Mouse (Mus musculus) CH12.LX (cell line): ENCODE results near the gene Pef1. TPM values are rescaled to one million over a fixed set of nuclear protein-coding genes. Genes with fewer than 3 reads are reported as not detected.

ENCODE experiments used
- DNase-seq: peaks from one replicate; pipeline ENCODE4 v3.0.0-alpha.2; 2013; ENCODE audit errors: extremely low read depth
- H3K27ac ChIP-seq: 2 replicates; pipeline ENCODE4 v1.5.1; 2012; ENCODE audit warnings: low read depth, mild to moderate bottlenecking, control low read depth, moderate library complexity; ENCODE audit not compliant: insufficient read depth
- H3K27me3 ChIP-seq: replicated peaks from 2 replicates; pipeline ENCODE3; 2012; ENCODE audit warnings: inconsistent platforms
- H3K36me3 ChIP-seq, 2 experiments: replicated peaks in 1 of 2; 2 replicates each; pipeline versions ENCODE3 to v1.6.1; 2012; ENCODE audit warnings: inconsistent platforms in 1 of 2, low read length in 1 of 2, mild to moderate bottlenecking in 1 of 2, mixed read lengths in 1 of 2, moderate library complexity in 1 of 2; ENCODE audit not compliant: control insufficient read depth in 1 of 2, insufficient read depth in 1 of 2
- H3K4me1 ChIP-seq, 2 experiments: 2 replicates each; pipeline ENCODE4 v1.6.1; 2012; ENCODE audit warnings: inconsistent platforms in 1 of 2, moderate library complexity in 1 of 2; ENCODE audit not compliant: insufficient read depth in 2 of 2, control insufficient read depth in 1 of 2
- H3K4me2 ChIP-seq: 2 replicates; pipeline ENCODE4 v1.6.1; 2012; ENCODE audit warnings: low read depth, mild to moderate bottlenecking, control low read depth; ENCODE audit not compliant: poor library complexity, insufficient read depth, severe bottlenecking
- H3K4me3 ChIP-seq, 3 experiments: fragments of 150-350 bp in 1 of 3; sonication (generic) in 1 of 3; replicated peaks in 1 of 3; 2 replicates each; pipeline versions ENCODE3 to v1.5.1; 2011 to 2012; ENCODE audit warnings: low read depth in 2 of 3, low read length in 2 of 3, mild to moderate bottlenecking in 2 of 3, moderate library complexity in 2 of 3, control low read depth in 1 of 3, improper control_type of control experiment in 1 of 3, inconsistent platforms in 1 of 3, mixed read lengths in 1 of 3; ENCODE audit not compliant: poor library complexity in 1 of 3
- H3K79me2 ChIP-seq: replicated peaks from 2 replicates; pipeline ENCODE4 v1.6.1; 2012; ENCODE audit warnings: mild to moderate bottlenecking, moderate library complexity; ENCODE audit not compliant: control insufficient read depth, poor library complexity, insufficient read depth, severe bottlenecking; ENCODE audit errors: extremely low read depth
- H3K9ac ChIP-seq: 2 replicates; pipeline ENCODE4 v1.6.1; 2012; ENCODE audit warnings: low read depth, mild to moderate bottlenecking, control low read depth, moderate library complexity; ENCODE audit not compliant: insufficient read depth
- H3K9me3 ChIP-seq: replicated peaks from 2 replicates; pipeline ENCODE3; 2012; ENCODE audit warnings: low read length, inconsistent platforms, mixed read lengths
- BHLHE40 ChIP-seq: IDR thresholded peaks from 2 replicates; pipeline ENCODE4 v1.6.1; 2011; ENCODE audit warnings: mild to moderate bottlenecking, low read depth, low read length, improper control_type of control experiment
- CHD1 ChIP-seq: IDR thresholded peaks from 2 replicates; pipeline ENCODE4 v1.6.1; 2012; ENCODE audit warnings: low read depth, low read length, improper control_type of control experiment, inconsistent platforms
- CHD2 ChIP-seq: IDR thresholded peaks from 2 replicates; pipeline ENCODE4 v1.6.1; 2011; ENCODE audit warnings: low read length, improper control_type of control experiment
- CTCF ChIP-seq, 2 experiments: IDR thresholded peaks in 1 of 2; conservative IDR thresholded peaks in 1 of 2; 2 replicates each; pipeline ENCODE4 v1.5.1; 2011 to 2012; ENCODE audit warnings: low read depth in 2 of 2, low read length in 2 of 2, improper control_type of control experiment in 1 of 2, inconsistent platforms in 1 of 2, mild to moderate bottlenecking in 1 of 2, moderate library complexity in 1 of 2
- E2F4 ChIP-seq: IDR thresholded peaks from 2 replicates; pipeline ENCODE4 v1.6.1; 2011; ENCODE audit warnings: low read depth, low read length, improper control_type of control experiment; ENCODE audit not compliant: insufficient replicate concordance
- ETS1 ChIP-seq: conservative IDR thresholded peaks from 2 replicates; pipeline ENCODE4 v1.6.1; 2012; ENCODE audit warnings: low read depth, mild to moderate bottlenecking, inconsistent platforms, low read length, improper control_type of control experiment, moderate library complexity
- GABPA ChIP-seq: IDR thresholded peaks from 2 replicates; pipeline ENCODE4 v1.6.1; 2012; ENCODE audit warnings: low read depth, low read length, improper control_type of control experiment, inconsistent platforms; ENCODE audit not compliant: insufficient replicate concordance
- HCFC1 ChIP-seq: IDR thresholded peaks from 2 replicates; pipeline ENCODE4 v1.6.1; 2012; ENCODE audit warnings: low read depth, mild to moderate bottlenecking, inconsistent platforms, low read length, improper control_type of control experiment
- IRF4 ChIP-seq: IDR thresholded peaks from 2 replicates; pipeline ENCODE4 v1.6.1; 2014; ENCODE audit warnings: low read depth, mild to moderate bottlenecking, inconsistent platforms, low read length, improper control_type of control experiment
- MAFK ChIP-seq: IDR thresholded peaks from 2 replicates; pipeline ENCODE4 v1.6.1; 2011; ENCODE audit warnings: low read length, improper control_type of control experiment; ENCODE audit not compliant: insufficient replicate concordance
- MEF2A ChIP-seq: IDR thresholded peaks from 2 replicates; pipeline ENCODE4 v1.6.1; 2014; ENCODE audit warnings: low read depth, mild to moderate bottlenecking, inconsistent platforms, low read length, improper control_type of control experiment, borderline replicate concordance
- NELFE ChIP-seq: IDR thresholded peaks from 2 replicates; pipeline ENCODE4 v1.6.1; 2011; ENCODE audit warnings: low read depth, low read length, improper control_type of control experiment
- NRF1 ChIP-seq: IDR thresholded peaks from 2 replicates; pipeline ENCODE4 v1.6.1; 2014; ENCODE audit warnings: low read depth, mild to moderate bottlenecking, inconsistent platforms, low read length, improper control_type of control experiment, moderate library complexity
- POLR2A ChIP-seq: IDR thresholded peaks from 2 replicates; pipeline ENCODE4 v1.6.1; 2011; ENCODE audit warnings: low read depth, mild to moderate bottlenecking, improper control_type of control experiment, low read length
- POLR2AphosphoS2 ChIP-seq: IDR thresholded peaks from 2 replicates; pipeline ENCODE4 v1.6.1; 2011; ENCODE audit warnings: low read depth, low read length, improper control_type of control experiment
- RAD21 ChIP-seq: IDR thresholded peaks from 2 replicates; pipeline ENCODE4 v1.6.1; 2011; ENCODE audit warnings: low read depth, mild to moderate bottlenecking, low read length, improper control_type of control experiment, moderate library complexity
- RCOR1 ChIP-seq: conservative IDR thresholded peaks from 2 replicates; pipeline ENCODE4 v1.6.1; 2012; ENCODE audit warnings: low read depth, mild to moderate bottlenecking, inconsistent platforms, low read length, improper control_type of control experiment
- SIN3A ChIP-seq: IDR thresholded peaks from 2 replicates; pipeline ENCODE4 v1.6.1; 2012; ENCODE audit warnings: low read length, improper control_type of control experiment, inconsistent platforms
- TCF12 ChIP-seq: IDR thresholded peaks from 2 replicates; pipeline ENCODE4 v1.6.1; 2014; ENCODE audit warnings: low read depth, mild to moderate bottlenecking, inconsistent platforms, low read length, improper control_type of control experiment
- UBTF ChIP-seq: IDR thresholded peaks from 2 replicates; pipeline ENCODE4 v1.6.1; 2012; ENCODE audit warnings: low read depth, mild to moderate bottlenecking, inconsistent platforms, low read length, improper control_type of control experiment, moderate library complexity
- USF2 ChIP-seq: conservative IDR thresholded peaks from 2 replicates; pipeline ENCODE4 v1.6.1; 2011; ENCODE audit warnings: low read depth, low read length, improper control_type of control experiment
- ZNF384 ChIP-seq: IDR thresholded peaks from 2 replicates; pipeline ENCODE4 v1.6.1; 2012; ENCODE audit warnings: low read depth, low read length, improper control_type of control experiment, inconsistent platforms
- dilution Hi-C: fragments of 300-500 bp; cut with MboI; formaldehyde crosslinking; loops from 2 replicates; pipeline ENCODE4 v1.14.3; 2020; ENCODE audit warnings: low sequenced_read_pairs; ENCODE audit not compliant: extremely low pct_unique_long_range_greater_than_20kb, extremely low pct_ligation_motif_present
- in situ Hi-C: fragments of 300-500 bp; cut with MboI; formaldehyde crosslinking; loops from 3 replicates; pipeline ENCODE4 v1.14.3; 2019; ENCODE audit warnings: low sequenced_read_pairs, low pct_ligation_motif_present, low pct_unique_long_range_greater_than_20kb, mixed read lengths
- polyA plus RNA-seq: library from polyadenylated mRNA; unstranded; fragments of >175 nt; gene quantifications from 2 replicates; pipeline ENCODE4 v1.2.1, GENCODE M21; 2012; ENCODE audit warnings: low read depth; ENCODE audit not compliant: insufficient read length
- total RNA-seq, 2 experiments: library from RNA; depleted of rRNA; stranded (reverse); fragments of 300-350 nt in 1 of 2; fragments of >200 nt in 1 of 2; gene quantifications; 2 replicates each; pipeline ENCODE4 v1.2.3; 2012 to 2014

The Pef1 gene
- total and polyA plus RNA-seq, 3 experiments: 26.2 to 38.6 (median 32.5) TPM

- dilution Hi-C loops (no loop called here), in situ Hi-C loops (no loop called here)
- Histone ChIP-seq H3K27ac (no peak overlapping the region), H3K36me3 (no peaks in the 10 kb centered on the region), H3K9me3 (no peaks in the 10 kb centered on the region), H3K4me1 (peaks cover 4 to 5% of the 10 kb centered on the region in 2 experiments), H3K27me3 (peaks cover 90% of the 10 kb centered on the region), H3K9ac (no peak overlapping the region)
- no peak for TF ChIP-seq MAFK
- TF ChIP-seq CHD1: no peak
- no peak for TF ChIP-seq ZNF384
- TF ChIP-seq, all 38 proteins: peak for 0
- no peak overlapping the region for H3K4me3 ChIP-seq
- H3K79me2 ChIP-seq: no peaks in the 10 kb centered on the region
- no peak for DNase-seq
- no peak overlapping the region for H3K4me2 ChIP-seq
These were observed 61.1 kb downstream of the Pef1 start for GRCm38 (mm10) chr4:130163391-130163861.

- no peak overlapping the region for H3K9ac ChIP-seq
- in situ Hi-C loops: no loop called here
- DNase-seq: no peak
- TF ChIP-seq CHD2: no peak
- no peak for TF ChIP-seq HCFC1
- no peak for TF ChIP-seq MEF2A
- no peak for TF ChIP-seq IRF4
- TF ChIP-seq ETS1: no peak
- no peak for TF ChIP-seq POLR2AphosphoS2
- TF ChIP-seq, all 38 proteins: peak for 0
- peaks cover 6 to 8% of the 10 kb centered on the region in 2 experiments for H3K4me1 ChIP-seq
- no peaks in the 10 kb centered on the region for H3K9me3 ChIP-seq
- dilution Hi-C loops: no loop called here
- no peak overlapping the region for H3K27ac ChIP-seq
- H3K27me3 ChIP-seq: peaks cover 92% of the 10 kb centered on the region
- no peak overlapping the region for H3K4me2 ChIP-seq
- H3K36me3 ChIP-seq: no peaks in the 10 kb centered on the region
- no peaks in the 10 kb centered on the region for H3K79me2 ChIP-seq
- H3K4me3 ChIP-seq: no peak overlapping the region
These were observed 61.8 kb downstream of the Pef1 start for GRCm38 (mm10) chr4:130164121-130164520.

DNA sequence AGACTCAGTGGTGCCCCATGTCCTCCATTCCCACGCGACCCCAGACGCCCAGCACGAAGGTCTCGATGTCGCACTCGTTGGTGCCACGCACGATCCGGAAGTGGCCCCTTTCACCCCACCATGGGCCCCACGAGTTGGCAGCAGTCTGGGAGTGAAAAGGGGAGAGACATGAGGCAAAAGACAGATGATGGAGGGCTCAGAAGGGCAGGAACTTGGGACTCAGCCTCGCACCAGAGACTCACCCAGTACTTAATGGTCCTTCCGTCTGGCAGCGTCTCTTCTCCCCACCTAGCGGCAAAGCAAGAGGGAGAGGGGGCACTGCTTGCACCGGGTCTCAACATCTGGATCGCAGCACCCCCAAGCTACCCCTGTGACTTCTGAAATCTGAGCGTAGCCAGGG lies 63.7 kb downstream of the Pef1 start:
- DNase-seq: no peak
- Histone ChIP-seq H3K79me2 (no peaks in the 10 kb centered on the region), H3K4me1 (peaks cover 6 to 8% of the 10 kb centered on the region in 2 experiments)
- TF ChIP-seq HCFC1: no peak
- TF ChIP-seq CHD1: no peak
- no peak for TF ChIP-seq E2F4
- no peak for TF ChIP-seq CTCF (conservative IDR thresholded peaks at IDR 0.05 in 1 of 2, IDR thresholded peaks at IDR 0.05 in 1 of 2; ENCODE audit: low read depth in 2 of 2, low read length in 2 of 2)
- no peak for TF ChIP-seq IRF4
- TF ChIP-seq BHLHE40: no peak
- TF ChIP-seq UBTF: no peak
- no peak for TF ChIP-seq NELFE
- no peak for TF ChIP-seq NRF1
- TF ChIP-seq RCOR1: no peak
- TF ChIP-seq USF2: no peak
- TF ChIP-seq TCF12: no peak
- TF ChIP-seq MEF2A: no peak
- no peak for TF ChIP-seq POLR2A
- no peak for TF ChIP-seq GABPA
- no peak for TF ChIP-seq SIN3A
- no peak for TF ChIP-seq RAD21
- TF ChIP-seq, all 38 proteins: peak for 0
- Histone ChIP-seq H3K4me3 (no peak overlapping the region), H3K9me3 (no peaks in the 10 kb centered on the region), H3K36me3 (no peaks in the 10 kb centered on the region), H3K4me2 (no peak overlapping the region), H3K9ac (no peak overlapping the region), H3K27me3 (peaks cover 92% of the 10 kb centered on the region), H3K27ac (no peak overlapping the region)
- dilution Hi-C loops: no loop called here
- in situ Hi-C loops: no loop called here
